Mouse (Mus musculus) heart, postnatal 0 days (tissue): Measurements from ENCODE around the gene Rassf5. TPM values are rescaled to one million over a fixed set of nuclear protein-coding genes. Genes with fewer than 3 reads are reported as not detected.

Experiments used
- ATAC-seq: fragments of 200-750 bp; cut with Nextera tagmentation; 2 replicates; pipeline ENCODE4 v1.8.0; 2017; ENCODE audit warnings: low read depth, moderate number of reproducible peaks, moderate library complexity; ENCODE audit not compliant: insufficient read depth
- DNase-seq: peaks from one replicate; pipeline ENCODE4 v3.0.0-alpha.2; 2016; ENCODE audit warnings: low spot score
- H3K27ac ChIP-seq: fragments of 300-500 bp; sonication (generic); 2 replicates; pipeline ENCODE4 v1.5.1; 2014; ENCODE audit warnings: low read depth, mild to moderate bottlenecking
- H3K27me3 ChIP-seq: fragments of 300-500 bp; sonication (generic); 2 replicates; pipeline ENCODE4 v1.6.1; 2014; ENCODE audit warnings: low read length, mixed read lengths; ENCODE audit not compliant: control insufficient read depth, insufficient read depth
- H3K36me3 ChIP-seq: fragments of 300-500 bp; sonication (generic); replicated peaks from 2 replicates; pipeline ENCODE4 v1.6.1; 2014; ENCODE audit warnings: low read length, mixed read lengths; ENCODE audit not compliant: control insufficient read depth, insufficient read depth
- H3K4me1 ChIP-seq: fragments of 300-500 bp; sonication (generic); 2 replicates; pipeline ENCODE4 v1.6.1; 2014; ENCODE audit warnings: antibody characterized with exemption; ENCODE audit not compliant: control insufficient read depth, insufficient read depth
- H3K4me2 ChIP-seq: fragments of 300-500 bp; sonication (generic); 2 replicates; pipeline ENCODE4 v1.6.1; 2014; ENCODE audit warnings: low read depth, mild to moderate bottlenecking, low read length, moderate library complexity
- H3K4me3 ChIP-seq: fragments of 300-500 bp; sonication (generic); 2 replicates; pipeline ENCODE4 v1.5.1; 2014; ENCODE audit warnings: low read depth, low read length
- H3K9ac ChIP-seq: fragments of 300-500 bp; sonication (generic); replicated peaks from 2 replicates; pipeline ENCODE4 v1.6.1; 2014; ENCODE audit warnings: low read depth, low read length, mixed read lengths
- H3K9me3 ChIP-seq: fragments of 300-500 bp; sonication (generic); replicated peaks from 2 replicates; pipeline ENCODE4 v1.6.1; 2016; ENCODE audit warnings: low read length; ENCODE audit not compliant: control insufficient read depth
- CTCF ChIP-seq: IDR thresholded peaks from 2 replicates; pipeline ENCODE4 v1.5.1; 2016; ENCODE audit warnings: antibody characterized with exemption, control low read depth, low read depth
- EP300 ChIP-seq: IDR thresholded peaks from 2 replicates; pipeline ENCODE4 v1.6.1; 2016; ENCODE audit warnings: antibody characterized with exemption, low read depth
- WGBS: fragments of 180-500 bp; shearing (Covaris S2); extraction: QIAGEN DNeasy Blood & Tissue Kit; methylation state at CpG from one replicate; pipeline ENCODE4 v1.1.7; 2014; 5-methylcytosine and 5-hydroxymethylcytosine counted together
- polyA plus RNA-seq: library from polyadenylated mRNA; unstranded; fragments of >200 nt; fragmentation: Nextera tagmentation; extraction: Ambion mirVana; gene quantifications from 2 replicates; pipeline ENCODE4 v1.2.1, GENCODE M21; 2015
- total RNA-seq: library from RNA; depleted of rRNA; stranded (reverse); fragments of >200 nt; gene quantifications from 2 replicates; pipeline ENCODE4 v1.2.3, GENCODE M21; 2014; ENCODE audit warnings: low replicate concordance

The Rassf5 gene
- total and polyA plus RNA-seq, 2 experiments from 2014 or later: 3.3 TPM

GRCm38 (mm10) chr1:131238931-131239381 is 6.1 kb downstream of the Rassf5 start:
- H3K9me3 ChIP-seq: no peaks in the 10 kb centered on the region
- peak; percentile 72 for DNase-seq
- peaks cover 12% of the 10 kb centered on the region for H3K4me1 ChIP-seq
- no peak overlapping the region for H3K4me3 ChIP-seq
- no peak overlapping the region for H3K4me2 ChIP-seq
- H3K9ac ChIP-seq: no peak overlapping the region
- peak; percentile 62 for ATAC-seq
- H3K36me3 ChIP-seq: no peaks in the 10 kb centered on the region
- no peak for TF ChIP-seq EP300
- no peak for TF ChIP-seq CTCF
- WGBS: 48% methylated on average over 8 of the region's 8 CpGs
- H3K27me3 ChIP-seq: peaks cover 3% of the 10 kb centered on the region; the same call in 1 of the 2 replicates
- H3K27ac ChIP-seq: peak overlapping the region; percentile 39; the same call in 1 of the 2 replicates

- Histone ChIP-seq H3K4me2 (no peak overlapping the region), H3K9ac (no peak overlapping the region), H3K9me3 (no peaks in the 10 kb centered on the region), H3K27ac (no peak overlapping the region), H3K4me3 (no peak overlapping the region), H3K36me3 (no peaks in the 10 kb centered on the region), H3K27me3 (no peaks in the 10 kb centered on the region), H3K4me1 (peaks cover 28% of the 10 kb centered on the region)
- no peak for ATAC-seq
- WGBS: 49% methylated on average over 7 of the region's 7 CpGs
- DNase-seq: no peak
- TF ChIP-seq EP300 (no peak), CTCF (no peak)
Observed at GRCm38 (mm10) chr1:131236077-131236476, 9.0 kb downstream of the Rassf5 start.

GRCm38 (mm10) chr1:131233527-131233926 is 11.5 kb downstream of the Rassf5 start:
- Histone ChIP-seq H3K27me3 (no peaks in the 10 kb centered on the region), H3K4me3 (no peak overlapping the region), H3K4me2 (peak overlapping the region; percentile 23; the same call in 1 of the 2 replicates), H3K9me3 (no peaks in the 10 kb centered on the region), H3K4me1 (peaks cover 21% of the 10 kb centered on the region), H3K9ac (no peak overlapping the region), H3K27ac (no peak overlapping the region), H3K36me3 (no peaks in the 10 kb centered on the region)
- DNase-seq: no peak
- 14% methylated on average over 12 of the region's 12 CpGs for WGBS
- ATAC-seq: no peak
- TF ChIP-seq EP300: no peak
- no peak for TF ChIP-seq CTCF

- Histone ChIP-seq H3K36me3 (no peaks in the 10 kb centered on the region), H3K9me3 (no peaks in the 10 kb centered on the region), H3K27ac (no peak overlapping the region), H3K4me2 (peak overlapping the region; percentile 24; the same call in 1 of the 2 replicates), H3K4me1 (peaks cover 19% of the 10 kb centered on the region), H3K27me3 (no peaks in the 10 kb centered on the region), H3K4me3 (no peak overlapping the region), H3K9ac (no peak overlapping the region)
- ATAC-seq (peak; percentile 53; the same call in 1 of the 2 replicates), DNase-seq (no peak)
- WGBS: 36% methylated on average over 5 of the region's 5 CpGs
- no peak for TF ChIP-seq CTCF
- TF ChIP-seq EP300: no peak
Observed at GRCm38 (mm10) chr1:131228659-131229058, 16.4 kb downstream of the Rassf5 start.

GRCm38 (mm10) chr1:131228225-131228624 is 16.8 kb downstream of the Rassf5 start:
- Histone ChIP-seq H3K27me3 (no peaks in the 10 kb centered on the region), H3K4me1 (peaks cover 15% of the 10 kb centered on the region), H3K27ac (no peak overlapping the region), H3K4me2 (peak overlapping the region; percentile 24; the same call in 1 of the 2 replicates), H3K9me3 (no peaks in the 10 kb centered on the region), H3K4me3 (no peak overlapping the region), H3K9ac (no peak overlapping the region), H3K36me3 (no peaks in the 10 kb centered on the region)
- DNase-seq (peak; percentile 65), ATAC-seq (peak; percentile 83)
- 27% methylated on average over 7 of the region's 7 CpGs for WGBS
- TF ChIP-seq EP300 (no peak), CTCF (peak; percentile 63)

GRCm38 (mm10) chr1:131224848-131225471 is 20.1 kb downstream of the Rassf5 start:
- no peak overlapping the region for H3K27ac ChIP-seq
- H3K4me1 ChIP-seq: 0 out of 2 replicates have a peak, but pooled peaks cover 6% of the 10 kb centered on the region
- DNase-seq (no peak), ATAC-seq (no peak)
- no peak overlapping the region for H3K4me3 ChIP-seq
- no peak overlapping the region for H3K9ac ChIP-seq
- no peaks in the 10 kb centered on the region for H3K36me3 ChIP-seq
- TF ChIP-seq CTCF: no peak
- TF ChIP-seq EP300: no peak
- no peaks in the 10 kb centered on the region for H3K27me3 ChIP-seq
- 78% methylated on average over 12 of the region's 12 CpGs for WGBS
- H3K4me2 ChIP-seq: no peak overlapping the region
- H3K9me3 ChIP-seq: no peaks in the 10 kb centered on the region
